Mouse (Mus musculus) megakaryocyte, embryonic 14.5 days (primary cell): ENCODE measurements around the gene 2510009E07Rik. TPM values are rescaled to one million over a fixed set of nuclear protein-coding genes. Genes with fewer than 3 reads are reported as not detected.

Source experiments
- H3K27me3 ChIP-seq: replicated peaks from 2 replicates; pipeline ENCODE3; 2012; ENCODE audit warnings: inconsistent platforms
- H3K36me3 ChIP-seq: replicated peaks from 2 replicates; pipeline ENCODE3; 2012; ENCODE audit warnings: low read length, inconsistent platforms, mixed read lengths
- H3K4me1 ChIP-seq: 2 replicates; pipeline ENCODE4 v1.6.1; 2012; ENCODE audit warnings: inconsistent platforms
- H3K4me3 ChIP-seq: replicated peaks from 2 replicates; pipeline ENCODE3; 2012; ENCODE audit warnings: moderate library complexity, mild to moderate bottlenecking, inconsistent platforms
- H3K9me3 ChIP-seq: 2 replicates; pipeline ENCODE4 v1.6.1; 2012; ENCODE audit warnings: inconsistent platforms
- FLI1 ChIP-seq: IDR thresholded peaks from 2 replicates; pipeline ENCODE4 v1.6.1; 2012; ENCODE audit warnings: low read length, inconsistent platforms, mixed read lengths
- GATA1 ChIP-seq: IDR thresholded peaks from 3 replicates; pipeline ENCODE4 v1.6.1; 2012; ENCODE audit warnings: mixed read lengths, low read length, inconsistent platforms, borderline replicate concordance
- polyA plus RNA-seq: library from polyadenylated mRNA; stranded (reverse); fragments of >175 nt; gene quantifications from 2 replicates; pipeline ENCODE4 v1.2.3, GENCODE M21; 2012; ENCODE audit warnings: low replicate concordance; ENCODE audit not compliant: insufficient read depth

Gene 2510009E07Rik
- polyA plus RNA-seq, 1 experiment = 1.3 TPM

DNA sequence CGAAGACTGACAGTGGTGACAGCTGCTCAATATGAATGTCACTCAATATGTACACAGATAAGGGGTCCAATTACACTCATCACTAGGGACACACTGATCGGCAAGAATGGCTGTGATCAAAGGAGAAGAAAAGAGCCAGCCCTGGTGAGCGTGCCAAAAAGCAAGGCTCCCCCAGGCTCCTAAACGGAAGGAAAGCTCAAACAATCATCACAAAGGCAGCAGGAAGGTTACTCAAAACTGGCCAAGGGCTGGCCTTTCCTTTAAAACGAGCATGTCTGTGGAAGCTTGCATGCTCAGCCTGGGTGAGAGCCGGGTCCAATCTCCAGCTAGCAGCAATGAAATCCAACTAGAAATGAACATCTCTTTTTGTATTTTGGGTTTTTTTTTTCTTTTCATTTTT is 39.2 kb downstream of the 2510009E07Rik start:
- peaks cover 16% of the 10 kb centered on the region for H3K36me3 ChIP-seq
- H3K27me3 ChIP-seq = peaks cover 2% of the 10 kb centered on the region
- H3K4me1 ChIP-seq = peaks cover 23% of the 10 kb centered on the region
- TF ChIP-seq GATA1 (no peak), FLI1 (no peak)
- no peak overlapping the region for H3K4me3 ChIP-seq
- peaks cover 7% of the 10 kb centered on the region; the same call in 1 of the 2 replicates for H3K9me3 ChIP-seq

DNA sequence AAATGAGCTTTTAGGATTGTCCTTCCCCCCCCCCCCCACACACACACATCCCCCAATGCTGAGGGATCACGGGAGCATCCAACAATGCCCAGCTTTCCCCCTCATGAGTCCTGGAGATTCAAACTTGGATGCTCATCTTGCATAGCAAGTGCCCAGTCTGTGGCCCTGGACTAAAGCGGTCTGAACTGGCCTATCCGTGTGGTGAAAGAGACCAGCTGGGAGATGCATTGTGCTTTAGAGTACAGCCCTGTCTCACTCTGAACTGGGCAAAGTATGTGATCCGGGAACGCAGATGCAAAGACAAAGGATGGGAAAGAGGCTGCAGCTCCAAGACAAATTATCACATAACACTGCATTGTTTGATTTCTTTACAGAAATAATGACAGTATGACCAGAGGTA is 40.1 kb downstream of the 2510009E07Rik start:
- Histone ChIP-seq H3K27me3 (peaks cover 2% of the 10 kb centered on the region), H3K4me3 (no peak overlapping the region), H3K36me3 (peaks cover 16% of the 10 kb centered on the region), H3K9me3 (peaks cover 7% of the 10 kb centered on the region; the same call in 1 of the 2 replicates), H3K4me1 (peaks cover 14% of the 10 kb centered on the region)
- TF ChIP-seq FLI1 = no peak
- TF ChIP-seq GATA1 = no peak

GRCm38 (mm10) chr16:21653151-21653550 is 41.3 kb downstream of the 2510009E07Rik start:
- peaks cover 18% of the 10 kb centered on the region for H3K36me3 ChIP-seq
- peaks cover 2% of the 10 kb centered on the region for H3K27me3 ChIP-seq
- H3K4me1 ChIP-seq = peaks cover 22% of the 10 kb centered on the region
- H3K9me3 ChIP-seq = peaks cover 7% of the 10 kb centered on the region; the same call in 1 of the 2 replicates
- H3K4me3 ChIP-seq = no peak overlapping the region
- TF ChIP-seq GATA1 = no peak
- no peak for TF ChIP-seq FLI1

GRCm38 (mm10) chr16:21651161-21651560 is 43.3 kb downstream of the 2510009E07Rik start:
- no peak for TF ChIP-seq FLI1
- TF ChIP-seq GATA1 = no peak
- Histone ChIP-seq H3K36me3 (peaks cover 35% of the 10 kb centered on the region), H3K27me3 (peaks cover 2% of the 10 kb centered on the region), H3K4me1 (peaks cover 24% of the 10 kb centered on the region), H3K4me3 (peak overlapping the region; percentile 5), H3K9me3 (no peaks in the 10 kb centered on the region)

DNA sequence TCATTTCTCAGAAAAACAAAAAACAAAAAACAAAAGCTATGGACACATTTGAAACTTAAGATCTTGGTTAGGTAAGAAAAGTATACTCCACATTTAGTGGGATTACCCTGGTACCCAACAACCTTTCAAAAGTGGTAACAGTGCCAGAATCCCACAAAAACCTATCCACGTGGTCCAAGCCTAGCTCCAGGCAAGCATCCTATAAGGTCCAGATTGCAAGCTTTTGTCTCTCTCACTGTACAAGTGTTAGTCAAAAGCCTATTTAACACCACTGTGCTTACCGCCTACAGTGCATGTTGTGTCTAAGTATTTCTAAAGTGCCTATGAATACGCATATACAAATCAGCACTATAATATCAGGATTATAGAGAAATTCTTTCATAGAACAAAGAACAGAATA is 44.2 kb downstream of the 2510009E07Rik start:
- TF ChIP-seq GATA1 (no peak), FLI1 (no peak)
- peaks cover 26% of the 10 kb centered on the region for H3K4me1 ChIP-seq
- peaks cover 2% of the 10 kb centered on the region for H3K27me3 ChIP-seq
- H3K4me3 ChIP-seq = no peak overlapping the region
- peaks cover 43% of the 10 kb centered on the region for H3K36me3 ChIP-seq
- H3K9me3 ChIP-seq = no peaks in the 10 kb centered on the region

DNA sequence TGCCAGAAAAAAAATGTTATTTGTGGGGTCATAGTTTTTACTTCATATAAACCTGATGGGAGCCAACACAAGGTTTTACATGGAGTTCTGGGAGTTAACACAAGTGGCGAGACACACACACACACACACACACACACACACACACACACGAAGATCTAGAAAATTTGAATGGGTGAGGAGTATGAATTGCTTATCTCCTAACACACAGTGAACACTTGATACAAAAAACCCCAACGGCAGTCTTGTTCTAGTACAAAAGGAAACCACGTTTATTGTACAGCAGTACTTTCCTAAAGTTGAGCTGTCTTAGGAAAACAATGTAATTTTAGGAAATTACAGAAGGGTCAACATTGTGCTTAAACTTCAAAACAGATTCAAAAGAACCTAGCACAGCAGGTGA is 45.7 kb downstream of the 2510009E07Rik start:
- TF ChIP-seq FLI1 (no peak), GATA1 (no peak)
- Histone ChIP-seq H3K9me3 (no peaks in the 10 kb centered on the region), H3K36me3 (peaks cover 58% of the 10 kb centered on the region), H3K4me3 (no peak overlapping the region), H3K27me3 (peaks cover 2% of the 10 kb centered on the region), H3K4me1 (peaks cover 34% of the 10 kb centered on the region)

DNA sequence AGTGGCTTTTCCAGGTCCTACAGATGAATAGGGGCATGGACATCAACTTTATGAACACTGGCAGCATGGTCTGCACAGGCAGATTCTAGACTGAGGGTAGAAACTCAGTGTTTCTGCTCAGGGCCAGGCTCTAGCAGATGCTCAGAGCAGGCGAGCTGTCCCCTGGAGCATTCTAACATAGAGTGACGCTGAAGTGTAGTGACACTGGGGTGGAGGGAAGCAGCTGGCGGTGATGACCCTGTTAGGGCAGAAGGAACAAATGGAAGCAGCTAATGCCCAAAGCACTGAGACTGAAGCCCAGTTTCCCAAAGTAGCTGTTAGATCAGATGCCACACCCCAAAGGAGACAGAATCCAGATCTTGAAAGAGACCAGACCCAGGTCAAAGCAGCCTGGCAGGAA is 48.0 kb downstream of the 2510009E07Rik start:
- peaks cover 53% of the 10 kb centered on the region for H3K4me1 ChIP-seq
- no peaks in the 10 kb centered on the region for H3K27me3 ChIP-seq
- no peak for TF ChIP-seq FLI1
- no peak for TF ChIP-seq GATA1
- peaks cover 71% of the 10 kb centered on the region for H3K36me3 ChIP-seq
- no peak overlapping the region for H3K4me3 ChIP-seq
- no peaks in the 10 kb centered on the region for H3K9me3 ChIP-seq

GRCm38 (mm10) chr16:21645915-21646314 is 48.5 kb downstream of the 2510009E07Rik start:
- H3K36me3 ChIP-seq = peaks cover 73% of the 10 kb centered on the region
- peaks cover 53% of the 10 kb centered on the region for H3K4me1 ChIP-seq
- H3K27me3 ChIP-seq = no peaks in the 10 kb centered on the region
- H3K9me3 ChIP-seq = no peaks in the 10 kb centered on the region
- no peak for TF ChIP-seq GATA1
- no peak for TF ChIP-seq FLI1
- no peak overlapping the region for H3K4me3 ChIP-seq

DNA sequence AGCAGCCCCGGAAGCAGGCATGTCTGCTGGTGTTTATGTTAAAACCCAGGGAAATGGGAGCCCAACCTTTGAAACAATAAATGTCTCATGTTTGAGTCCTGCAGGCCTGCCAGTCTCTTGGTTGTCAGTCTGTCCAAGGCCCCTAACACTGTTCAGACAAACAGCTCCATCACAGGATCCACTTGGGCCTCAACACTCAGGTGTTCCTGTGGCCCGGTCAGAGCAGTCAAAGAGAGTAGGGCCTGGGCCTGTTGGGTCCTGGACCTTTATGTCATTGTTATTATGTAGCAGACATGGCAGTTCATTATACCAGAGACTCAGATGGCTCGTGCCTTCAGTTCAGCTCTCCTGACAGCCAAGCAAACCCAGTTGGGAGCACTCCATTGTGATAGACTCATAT is 49.9 kb downstream of the 2510009E07Rik start:
- Histone ChIP-seq H3K27me3 (no peaks in the 10 kb centered on the region), H3K4me1 (peaks cover 66% of the 10 kb centered on the region), H3K9me3 (no peaks in the 10 kb centered on the region), H3K4me3 (no peak overlapping the region), H3K36me3 (peaks cover 85% of the 10 kb centered on the region)
- TF ChIP-seq FLI1 (no peak), GATA1 (no peak)

GRCm38 (mm10) chr16:21644066-21644561 is 50.4 kb downstream of the 2510009E07Rik start:
- peaks cover 65% of the 10 kb centered on the region for H3K4me1 ChIP-seq
- TF ChIP-seq GATA1 (no peak), FLI1 (no peak)
- H3K36me3 ChIP-seq = peaks cover 85% of the 10 kb centered on the region
- no peaks in the 10 kb centered on the region for H3K27me3 ChIP-seq
- H3K4me3 ChIP-seq = no peak overlapping the region
- no peaks in the 10 kb centered on the region for H3K9me3 ChIP-seq
